Mouse (Mus musculus) brain, embryonic 14.5 days (tissue): ENCODE results near the gene Eps15l1. TPM values are rescaled to one million over a fixed set of nuclear protein-coding genes. Genes with fewer than 3 reads are reported as not detected.

Experiments
- DNase-seq: peaks from one replicate; pipeline ENCODE4 v3.0.0-alpha.2; 2011; ENCODE audit warnings: low read depth
- CTCF ChIP-seq: fragments of 200-500 bp; IDR thresholded peaks from 2 replicates; pipeline ENCODE4 v1.5.1; 2012; ENCODE audit warnings: inconsistent platforms, mild to moderate bottlenecking, moderate library complexity, borderline replicate concordance; ENCODE audit not compliant: insufficient read depth, insufficient read length; ENCODE audit errors: extremely low read depth
- POLR2A ChIP-seq: fragments of 200-500 bp; IDR thresholded peaks from 2 replicates; pipeline ENCODE4 v1.6.1; 2012; ENCODE audit warnings: mild to moderate bottlenecking, inconsistent platforms, borderline replicate concordance; ENCODE audit not compliant: poor library complexity, insufficient read depth, insufficient read length, severe bottlenecking; ENCODE audit errors: extremely low read depth
- polyA plus RNA-seq: library from polyadenylated mRNA; depleted of rRNA; stranded (reverse); fragments of >200 nt; gene quantifications from 2 replicates; pipeline ENCODE4 v1.2.3, GENCODE M21; 2012

The Eps15l1 gene
- polyA plus RNA-seq, 1 experiment: 102 TPM

DNA sequence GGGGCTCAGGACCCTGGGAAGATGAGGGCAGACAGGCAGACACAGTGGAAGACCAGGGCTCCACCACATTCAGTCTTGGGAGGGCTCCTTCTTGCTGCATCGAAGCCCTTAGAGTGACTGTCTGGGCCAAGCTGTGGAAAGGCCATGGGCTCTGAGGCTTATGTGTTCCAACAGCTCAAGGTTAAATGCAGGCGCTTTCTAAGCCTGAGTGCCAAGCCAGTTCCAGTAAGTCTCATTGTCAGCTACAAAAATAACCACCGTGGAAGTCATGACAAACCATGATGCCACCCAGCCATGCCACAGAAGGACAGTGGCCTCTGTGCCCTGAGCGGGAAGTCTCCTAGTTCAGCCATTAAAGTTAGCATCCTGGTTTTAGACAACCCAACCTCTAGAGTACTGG, 89.6 kb downstream of the Eps15l1 start:
- TF ChIP-seq POLR2A (no peak), CTCF (no peak)
- DNase-seq: no peak

DNA sequence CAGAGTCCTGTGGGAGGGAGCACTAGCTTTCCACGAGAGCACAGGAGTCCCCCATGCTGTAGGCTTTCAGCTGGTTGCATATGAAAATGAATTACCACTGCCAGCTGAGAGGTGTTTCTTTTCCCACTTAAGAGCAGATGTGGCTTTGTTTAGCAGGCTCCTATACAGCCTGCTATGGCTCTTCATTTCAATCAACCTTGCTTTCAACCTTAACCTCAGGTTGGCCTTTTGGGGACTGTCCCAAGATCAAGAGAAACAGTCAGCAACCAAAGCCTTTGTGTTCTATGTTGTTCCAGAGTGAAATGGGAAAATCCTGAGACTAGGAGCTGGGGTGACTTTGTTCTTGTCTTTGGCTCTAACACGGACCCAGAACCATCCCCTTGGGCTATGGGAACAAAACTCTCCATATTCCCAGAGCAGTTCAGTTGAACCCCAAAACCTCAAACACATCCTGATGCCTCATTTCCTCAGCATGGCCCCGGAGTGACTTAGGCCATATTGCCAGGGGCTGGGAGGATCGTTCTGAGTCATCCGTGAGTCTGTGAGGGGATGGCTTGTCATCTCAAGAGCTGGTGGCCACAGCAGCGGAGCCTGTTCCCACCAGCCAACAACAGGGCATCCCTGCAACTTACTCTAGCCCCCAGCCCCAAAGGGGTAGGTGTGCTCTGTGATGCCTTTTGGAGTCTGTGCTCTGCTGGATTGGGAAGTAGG, 90.3 kb downstream of the Eps15l1 start:
- DNase-seq: no peak
- TF ChIP-seq POLR2A: no peak
- no peak for TF ChIP-seq CTCF

DNA sequence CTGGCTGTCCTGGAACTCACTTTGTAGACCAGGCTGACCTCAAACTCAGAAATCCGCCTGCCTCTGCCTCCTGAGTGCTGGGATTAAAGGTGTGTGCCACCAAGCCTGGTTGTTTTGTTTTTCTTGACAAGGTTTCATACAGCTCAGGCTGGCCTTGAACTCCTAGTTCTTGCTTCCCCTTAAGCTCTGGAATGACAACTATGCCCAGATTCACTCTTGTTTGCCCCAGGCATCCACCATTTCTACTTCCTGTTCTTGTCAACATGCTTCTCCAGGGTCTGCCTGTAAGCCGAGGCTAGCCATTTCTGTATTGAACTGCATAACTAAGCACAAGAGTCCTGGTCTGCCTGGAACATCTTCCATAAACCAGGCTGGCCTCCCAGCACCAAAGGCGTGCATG, 92.1 kb downstream of the Eps15l1 start:
- TF ChIP-seq POLR2A (no peak), CTCF (no peak)
- DNase-seq: no peak

DNA sequence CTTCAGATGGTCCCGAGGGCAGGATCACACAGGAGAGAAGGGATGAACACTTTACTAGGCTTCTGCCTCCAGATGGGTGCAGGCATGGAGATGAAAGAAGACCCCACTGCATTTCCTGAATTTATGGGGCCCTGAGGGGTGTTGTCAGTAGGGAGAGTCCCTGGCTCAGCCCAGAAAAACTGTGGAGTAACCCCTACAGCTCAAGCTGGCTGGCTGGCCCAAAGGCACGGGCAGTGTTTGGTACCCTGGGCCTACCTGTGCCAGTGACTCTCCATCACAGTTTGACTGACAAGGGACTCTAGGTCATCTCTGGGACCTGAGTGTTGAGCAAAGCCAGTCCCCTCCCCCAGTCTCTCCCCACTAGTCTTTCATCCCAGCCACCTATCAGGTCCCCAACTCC, 96.6 kb downstream of the Eps15l1 start:
- TF ChIP-seq CTCF: no peak
- no peak for TF ChIP-seq POLR2A
- no peak for DNase-seq

DNA sequence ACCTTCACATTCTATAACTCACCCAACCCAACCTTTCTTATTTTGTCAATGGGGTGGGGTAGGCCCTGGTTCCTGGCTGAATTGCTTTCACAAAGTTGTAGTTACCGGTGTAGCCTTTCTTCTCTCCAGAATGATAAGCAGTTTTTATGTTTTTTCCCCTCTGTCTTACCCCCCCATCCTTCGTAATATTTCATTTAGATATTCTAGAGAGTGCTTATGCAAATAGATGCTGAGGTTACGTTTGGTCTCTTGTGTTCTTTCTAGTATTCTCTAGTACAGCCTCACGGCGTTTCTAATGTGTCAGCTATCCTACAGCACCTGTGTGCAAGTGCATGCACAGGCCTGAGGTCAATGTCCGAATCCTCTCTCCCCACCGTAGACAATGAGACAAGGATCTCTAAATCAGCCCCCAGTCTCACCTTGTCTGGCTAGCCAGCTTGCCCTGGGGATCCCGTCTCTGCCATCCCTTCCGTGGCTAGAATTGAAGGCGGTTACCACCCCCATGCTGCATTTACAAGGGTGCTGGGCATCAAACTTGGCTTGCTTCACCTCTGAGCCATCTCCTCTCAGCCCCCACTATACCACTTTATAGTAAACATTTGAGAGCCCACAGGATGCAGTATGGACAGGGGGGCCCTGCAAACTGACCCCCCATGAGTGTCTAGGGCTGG, 97.1 kb downstream of the Eps15l1 start:
- no peak for DNase-seq
- TF ChIP-seq POLR2A (no peak), CTCF (no peak)

DNA sequence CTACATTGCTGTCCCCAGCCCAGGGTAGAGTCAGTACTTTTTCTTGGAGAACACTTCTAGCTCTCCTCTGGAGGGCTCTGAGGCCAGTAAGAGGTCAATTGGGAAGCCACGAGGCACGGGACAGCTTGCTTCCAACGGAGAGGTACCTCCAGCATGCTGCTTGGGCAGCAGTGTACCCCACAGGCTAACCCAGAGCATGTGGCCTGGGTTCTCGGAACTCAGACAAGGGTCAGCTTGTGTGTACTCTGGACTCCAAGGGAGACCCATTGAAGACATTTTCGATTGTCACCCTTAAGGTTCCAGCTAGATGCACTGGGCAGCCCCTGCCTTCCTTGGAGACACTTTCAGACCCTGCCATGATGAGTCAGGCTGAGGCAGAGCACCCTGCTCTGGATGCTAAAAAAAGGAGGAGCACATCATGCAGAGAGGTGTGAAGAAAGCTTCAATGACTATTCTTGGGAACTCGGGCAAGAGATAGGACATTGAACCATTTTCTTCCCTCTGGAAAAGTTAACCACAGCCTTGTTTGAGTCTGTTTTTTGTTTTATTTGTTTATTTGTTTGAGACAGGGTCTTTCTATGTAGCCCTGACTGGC, 98.0 kb downstream of the Eps15l1 start:
- no peak for DNase-seq
- TF ChIP-seq POLR2A: no peak
- TF ChIP-seq CTCF: no peak

DNA sequence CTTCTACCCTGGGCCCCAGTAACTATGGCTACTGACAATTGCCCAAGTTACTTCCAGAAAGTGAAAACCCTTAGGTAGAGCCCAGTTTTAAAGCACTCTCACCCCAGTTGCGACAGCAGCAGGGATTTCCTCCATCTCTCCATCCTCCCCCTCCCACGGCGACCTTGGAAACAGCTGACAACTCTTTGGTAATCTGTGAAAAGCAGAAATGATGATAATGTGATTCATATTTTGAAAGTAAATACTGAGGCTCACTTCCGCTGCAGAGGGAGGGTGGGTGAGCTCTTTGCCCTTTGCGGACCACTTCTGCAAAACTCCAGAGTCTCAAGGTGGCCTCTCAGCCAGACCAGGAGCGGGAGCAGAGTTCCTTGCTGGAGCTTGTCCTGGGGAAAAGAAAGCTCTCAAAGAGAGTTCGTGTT, 98.8 kb downstream of the Eps15l1 start:
- DNase-seq: no peak
- TF ChIP-seq POLR2A (no peak), CTCF (no peak)

DNA sequence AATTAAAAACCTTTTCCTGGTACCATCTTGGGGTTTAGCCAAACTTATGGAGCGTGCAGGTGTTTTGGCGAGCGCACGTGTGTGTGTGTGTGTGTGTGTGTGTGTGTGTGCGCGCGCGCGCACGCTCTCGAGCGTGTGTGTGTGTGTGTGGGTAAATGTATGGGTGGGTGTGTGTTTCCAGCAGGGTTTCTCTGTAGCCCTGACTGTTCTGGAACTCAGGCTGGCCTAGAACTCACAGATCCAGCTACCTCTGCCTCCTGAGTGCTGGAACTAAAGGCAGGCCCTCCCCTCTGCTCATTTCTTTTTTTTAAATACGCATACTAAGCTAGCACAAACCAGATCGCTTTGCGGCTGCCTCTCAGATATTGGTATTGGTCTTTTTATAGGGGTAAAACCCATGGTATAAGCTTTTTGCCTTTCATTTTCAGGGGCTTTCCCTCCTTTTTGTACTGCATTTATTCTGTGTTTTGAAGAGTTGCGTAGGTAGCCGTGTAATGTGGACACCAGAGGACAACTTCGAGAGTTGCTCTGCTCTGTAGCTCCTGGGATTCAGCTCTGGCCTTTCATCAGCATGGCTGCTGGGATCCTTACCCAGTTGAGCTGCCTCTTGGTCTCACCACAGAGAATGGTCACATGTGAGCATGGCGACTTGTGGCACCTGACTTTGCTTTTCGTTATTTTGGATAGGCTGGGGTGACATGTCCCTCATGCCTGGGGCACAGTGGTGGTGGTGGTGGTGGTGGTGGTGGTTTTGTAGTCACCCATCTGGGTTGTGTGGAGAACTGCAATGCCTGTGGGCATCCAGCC, 99.4 kb downstream of the Eps15l1 start:
- DNase-seq: no peak
- TF ChIP-seq CTCF (no peak), POLR2A (no peak)

DNA sequence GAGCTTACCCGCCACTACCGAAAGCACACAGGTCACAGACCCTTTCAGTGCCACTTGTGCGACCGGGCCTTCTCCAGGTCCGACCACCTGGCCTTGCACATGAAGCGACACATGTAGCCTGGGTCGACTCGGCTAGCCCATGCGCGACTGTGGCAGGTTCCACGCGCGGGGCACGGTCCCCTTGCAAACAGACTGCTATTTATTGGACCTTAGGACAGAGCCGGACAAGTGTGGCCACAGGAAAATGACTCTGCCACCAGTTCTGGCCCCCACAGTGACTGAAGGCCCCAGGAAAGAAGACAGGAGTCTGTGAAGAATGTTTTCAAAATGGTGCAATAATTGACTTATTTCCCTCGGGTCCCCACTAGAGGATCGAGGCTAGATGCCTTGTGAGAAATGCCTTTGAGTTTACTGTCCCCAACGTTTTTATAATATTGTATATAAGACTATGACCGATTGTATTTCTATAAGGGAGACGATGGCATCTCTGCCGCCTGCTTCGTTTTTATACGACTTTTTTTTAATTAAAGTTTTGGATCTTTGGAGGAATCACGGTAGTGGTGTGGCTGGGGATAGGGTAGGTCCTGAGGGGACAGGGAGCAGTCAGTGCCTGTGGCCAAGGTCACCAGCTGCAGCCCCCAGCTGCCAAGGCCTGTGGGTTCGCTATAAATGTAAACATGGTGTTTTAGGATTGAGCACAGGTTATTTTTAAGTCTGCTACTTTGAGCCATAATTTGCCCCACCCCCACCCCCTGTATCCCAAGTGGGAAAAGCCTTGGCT, 100.3 kb downstream of the Eps15l1 start:
- TF ChIP-seq CTCF (no peak), POLR2A (no peak)
- no peak for DNase-seq

DNA sequence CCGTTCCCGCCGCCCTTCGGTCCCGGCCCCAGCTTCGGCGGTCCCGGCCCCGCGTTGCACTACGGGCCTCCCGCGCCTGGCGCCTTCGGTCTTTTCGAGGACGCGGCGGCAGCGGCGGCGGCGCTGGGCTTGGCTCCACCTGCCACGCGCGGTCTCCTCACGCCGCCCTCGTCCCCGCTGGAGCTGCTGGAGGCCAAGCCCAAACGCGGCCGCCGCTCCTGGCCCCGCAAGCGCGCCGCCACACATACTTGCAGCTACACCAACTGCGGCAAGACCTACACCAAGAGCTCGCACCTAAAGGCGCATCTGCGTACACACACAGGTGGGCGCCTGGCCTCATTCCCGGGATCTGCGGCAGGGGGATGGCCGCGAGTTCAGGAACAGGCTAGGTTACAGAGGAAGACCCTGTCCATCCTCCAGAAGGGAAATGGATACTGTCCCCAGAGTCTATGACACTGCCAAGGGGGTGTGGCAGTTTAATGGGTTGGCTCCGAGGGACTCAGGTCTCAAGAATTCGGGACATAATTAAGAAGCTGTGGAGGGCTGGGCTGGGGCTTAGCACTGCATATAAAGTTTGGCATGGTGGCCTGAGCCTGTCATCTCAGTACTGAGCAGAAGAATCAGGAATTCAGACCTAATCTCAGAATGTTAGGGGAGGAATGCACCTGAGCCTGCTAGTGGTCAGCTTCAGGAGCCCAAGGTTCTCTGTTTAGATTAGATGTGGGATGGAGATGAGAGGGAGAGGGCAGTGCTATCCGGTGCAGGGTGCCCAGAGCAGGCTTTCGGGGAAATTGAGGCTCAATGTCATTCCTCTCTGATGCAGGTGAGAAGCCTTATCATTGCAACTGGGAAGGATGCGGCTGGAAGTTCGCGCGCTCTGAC, 101.1 kb downstream of the Eps15l1 start:
- peak; percentile 5 for DNase-seq
- no peak for TF ChIP-seq CTCF
- TF ChIP-seq POLR2A: no peak

DNA sequence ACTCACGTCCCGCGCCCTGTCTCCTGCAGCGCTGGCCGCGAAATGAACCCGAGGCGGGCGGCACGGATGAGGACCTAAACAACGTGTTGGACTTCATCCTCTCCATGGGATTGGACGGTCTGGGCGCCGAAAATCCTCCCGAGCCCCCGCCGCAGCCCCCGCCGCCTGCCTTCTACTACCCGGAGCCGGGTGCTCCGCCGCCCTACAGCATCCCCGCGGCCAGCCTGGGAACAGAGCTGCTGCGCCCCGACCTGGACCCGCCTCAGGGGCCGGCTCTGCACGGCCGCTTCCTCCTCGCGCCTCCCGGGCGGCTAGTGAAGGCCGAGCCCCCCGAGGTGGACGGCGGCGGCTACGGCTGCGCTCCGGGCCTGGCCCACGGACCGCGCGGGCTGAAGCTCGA, 101.9 kb downstream of the Eps15l1 start:
- no peak for DNase-seq
- TF ChIP-seq POLR2A (no peak), CTCF (no peak)
